Mouse (Mus musculus): ENCODE data around the gene Gm3045.

Gm3045 gene

DNA sequence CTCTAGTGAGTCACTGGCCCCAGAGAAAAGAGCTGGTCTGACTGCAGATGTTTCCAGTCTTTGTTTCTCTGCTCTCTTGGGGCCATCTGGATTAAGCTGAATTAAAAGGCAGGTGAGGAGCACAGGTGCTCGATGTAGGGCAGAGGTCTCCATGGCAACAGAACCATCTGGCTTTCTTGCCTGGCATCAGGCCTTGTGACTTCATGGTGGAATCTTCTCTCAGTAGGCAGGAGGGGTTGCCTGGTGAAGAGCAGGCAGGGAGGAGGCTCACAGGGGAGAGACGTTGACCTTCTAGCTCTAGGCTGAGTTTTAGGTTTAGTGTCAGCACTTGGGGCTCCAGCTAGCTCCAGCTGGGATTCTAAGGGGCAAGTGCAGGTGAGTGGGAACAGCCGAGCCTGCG lies at the start of gene Gm3045:
Gm3045 (plus strand) TSS at position 230 of the 400 bp plus-strand sequence.
- DNase-seq (ENCODE audit: low read depth, low spot score): no peak

DNA sequence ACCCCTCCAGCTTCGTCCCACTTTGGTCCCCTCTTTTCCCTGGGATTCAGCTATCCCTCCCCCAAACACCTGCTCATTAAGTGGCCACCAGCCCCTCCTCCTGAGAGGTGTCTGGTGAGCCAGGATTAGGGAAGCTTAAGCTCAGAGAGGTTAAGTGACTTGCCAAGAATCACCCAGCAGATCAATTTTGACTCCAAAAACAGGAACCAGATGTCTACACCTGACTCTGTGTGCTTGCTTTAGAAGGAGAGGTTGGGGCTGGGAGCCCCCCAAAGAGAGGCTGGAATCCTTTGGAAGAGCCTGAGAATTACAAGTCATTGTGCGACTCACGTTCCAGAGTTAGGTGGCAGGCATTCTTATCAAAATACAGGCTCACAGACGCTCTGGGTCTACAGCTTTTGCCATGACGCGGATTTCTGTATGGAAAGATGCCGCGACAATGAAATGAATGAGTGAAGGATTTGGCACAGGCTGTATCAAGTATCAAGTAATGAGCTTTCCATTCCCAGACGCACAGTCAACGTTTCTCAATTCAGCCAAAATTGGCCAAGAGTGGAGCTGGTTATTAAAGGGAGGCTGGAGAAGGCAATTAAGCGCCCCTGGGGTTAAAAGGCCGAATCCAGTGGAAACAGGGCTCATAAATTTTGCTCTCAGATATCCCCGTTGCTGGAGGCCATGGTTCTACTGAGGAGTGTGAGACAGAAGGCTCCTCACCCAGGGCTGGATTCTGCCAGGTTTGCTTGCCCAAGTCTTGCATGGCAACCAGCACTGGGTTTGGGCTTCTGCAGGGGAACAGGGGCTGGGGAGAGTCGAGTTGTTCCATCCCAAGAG lies 45.3 kb upstream of the Gm3045 start:
- DNase-seq (ENCODE audit: low read depth, low spot score): no peak

DNA sequence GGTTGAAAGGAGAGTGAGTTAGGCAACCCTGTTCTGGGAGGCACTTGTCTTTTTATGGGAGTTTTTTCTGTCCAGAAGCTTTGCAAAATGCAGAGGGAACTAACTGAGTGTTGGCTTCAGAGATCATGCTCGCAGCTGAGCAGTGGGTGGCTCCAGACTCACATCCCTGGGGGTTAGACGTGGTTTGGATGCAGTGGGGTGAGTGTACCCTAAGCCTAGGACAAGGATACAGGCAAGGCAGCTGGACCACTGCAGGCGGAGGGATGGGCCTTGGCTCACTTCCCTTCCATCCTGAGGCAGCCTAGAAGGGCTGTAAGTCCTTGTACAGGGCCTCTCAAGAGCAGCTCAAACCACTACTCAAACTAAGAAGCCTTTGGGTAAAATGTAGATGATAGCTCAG lies 43.0 kb upstream of the Gm3045 start:
- no peak for DNase-seq (ENCODE audit: low read depth, low spot score)

DNA sequence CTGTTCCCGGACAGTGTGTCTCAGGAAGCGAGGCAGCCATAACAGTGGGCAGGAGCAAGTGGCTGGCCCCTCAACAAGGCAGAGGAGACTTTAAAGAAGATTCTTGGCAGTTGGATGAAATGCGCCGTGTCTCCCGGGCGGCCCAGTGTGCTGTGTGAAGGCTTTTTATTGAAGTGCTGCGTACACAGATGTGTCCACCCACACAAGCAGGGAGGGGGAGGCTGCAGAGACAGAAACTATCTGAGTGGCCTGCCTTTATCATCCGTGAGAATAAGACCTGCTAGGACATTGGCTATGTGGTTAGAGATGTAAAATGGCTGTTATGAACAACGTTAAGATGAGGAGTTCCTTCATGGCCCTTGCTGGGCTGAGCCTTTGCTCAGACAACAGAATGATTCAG lies 40.0 kb upstream of the Gm3045 start:
- DNase-seq (ENCODE audit: low read depth, low spot score): no peak

DNA sequence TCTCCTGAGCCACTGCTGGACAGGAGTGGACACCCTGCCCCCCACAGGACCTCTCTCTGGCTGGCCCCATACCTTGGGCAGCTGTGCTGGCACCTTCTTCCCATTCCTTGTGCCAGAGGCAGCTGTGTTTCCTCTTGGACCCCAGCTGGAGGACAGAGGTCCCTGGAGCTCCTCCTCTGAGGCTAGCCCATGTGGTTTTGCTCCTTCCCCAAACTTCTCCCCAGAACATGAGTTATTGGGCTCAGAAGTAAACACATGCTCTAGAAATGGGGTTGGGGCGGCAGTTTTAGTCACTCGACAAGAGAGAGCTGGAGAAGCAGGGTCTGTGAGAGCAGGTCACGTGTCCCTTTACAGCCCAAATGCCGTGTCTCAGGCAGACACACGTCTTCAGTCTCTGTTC lies 39.0 kb upstream of the Gm3045 start:
- DNase-seq (ENCODE audit: low read depth, low spot score): no peak

DNA sequence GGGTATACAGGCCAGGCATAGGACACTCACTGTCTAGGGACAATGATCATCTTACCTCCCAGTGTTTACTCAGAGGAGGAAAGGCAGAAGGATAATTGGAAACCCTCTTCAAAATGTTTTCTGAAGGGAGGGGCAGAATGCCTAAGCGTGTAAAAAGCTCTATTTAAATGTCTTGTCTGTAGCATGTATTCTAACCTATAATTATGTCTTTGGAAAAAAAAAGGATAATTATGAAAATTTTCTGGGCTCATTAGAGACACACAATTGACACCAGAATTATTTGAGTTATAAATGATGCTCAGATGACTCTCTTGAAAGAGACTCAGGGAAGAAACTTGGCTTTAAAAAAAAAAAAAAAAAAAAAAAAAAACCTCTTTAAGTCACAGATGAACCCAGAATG lies 38.4 kb upstream of the Gm3045 start:
- DNase-seq (ENCODE audit: low read depth, low spot score): no peak

DNA sequence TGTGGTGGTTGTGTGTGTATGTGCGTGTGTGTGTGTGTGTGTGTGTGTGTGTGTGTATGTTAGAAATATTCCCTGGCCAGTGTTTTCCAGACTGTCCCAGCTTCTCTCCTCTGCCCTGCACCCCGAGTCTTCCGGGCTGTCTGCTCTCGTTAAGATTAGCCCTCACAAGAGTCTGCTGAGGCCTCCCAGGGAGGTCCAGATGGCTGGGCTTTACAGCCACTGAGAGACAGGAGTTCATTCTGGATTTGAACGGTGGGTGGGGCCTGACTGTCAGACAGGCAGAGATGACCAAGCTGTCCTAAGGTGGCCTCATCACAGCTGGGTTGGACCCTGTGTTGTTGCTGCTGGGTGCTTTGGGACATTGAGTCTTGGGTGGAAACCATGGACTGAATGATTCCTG lies 28.8 kb upstream of the Gm3045 start:
- DNase-seq (ENCODE audit: low read depth, low spot score): no peak

DNA sequence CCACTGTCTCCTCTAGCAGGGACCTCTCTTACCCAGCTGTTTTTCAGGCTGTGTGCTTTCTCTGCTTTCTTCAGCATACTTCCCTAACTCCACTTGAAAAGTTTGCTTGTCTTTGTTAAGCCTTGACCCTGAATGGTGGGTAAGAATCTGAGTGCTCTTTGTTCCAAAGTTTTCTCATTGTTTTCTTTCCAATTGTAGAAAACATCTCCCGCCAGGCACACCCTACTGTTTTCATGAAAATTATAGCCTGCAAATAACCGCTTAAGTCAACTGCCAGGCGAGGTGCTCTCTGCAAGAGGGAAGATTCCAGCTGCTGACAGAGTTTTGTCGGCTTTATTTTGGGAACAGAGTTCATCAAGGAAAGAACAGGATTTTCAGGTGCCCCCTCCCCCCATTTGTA lies 25.2 kb upstream of the Gm3045 start:
- no peak for DNase-seq (ENCODE audit: low read depth, low spot score)

DNA sequence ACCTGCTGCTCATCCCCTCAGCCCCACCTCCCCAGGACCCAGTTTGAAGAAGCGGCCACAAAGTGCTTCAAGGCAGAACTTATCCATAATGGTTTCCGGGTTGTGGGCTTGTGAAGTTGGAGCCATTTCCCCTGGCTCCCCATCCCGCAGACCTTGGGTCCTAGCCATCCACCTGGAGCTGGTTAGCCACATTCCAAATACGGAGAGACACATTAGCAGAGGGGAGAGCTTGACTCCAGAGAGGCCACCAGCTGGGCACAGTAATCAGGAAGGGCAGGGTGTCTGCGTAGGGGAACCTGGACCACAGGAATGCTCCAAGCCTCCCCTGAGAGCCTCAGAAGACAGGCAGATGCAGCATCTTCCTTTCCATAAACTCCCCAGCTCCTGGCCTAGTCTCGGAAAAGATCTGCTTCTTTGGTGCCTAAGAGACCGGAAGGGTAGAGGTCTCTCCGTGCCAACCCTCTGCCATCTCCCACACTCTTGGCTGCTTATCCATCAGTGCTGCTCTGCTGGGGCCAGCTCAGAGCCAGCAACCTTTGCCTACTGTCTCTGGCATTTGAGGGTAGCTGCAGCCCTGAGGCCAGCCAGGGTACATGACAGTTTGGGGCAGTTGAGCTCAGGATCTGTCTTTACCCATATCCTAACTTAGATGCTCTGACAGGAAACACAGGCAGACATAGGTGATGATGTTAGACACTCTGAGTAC lies 22.9 kb upstream of the Gm3045 start:
- no peak for DNase-seq (ENCODE audit: low read depth, low spot score)

DNA sequence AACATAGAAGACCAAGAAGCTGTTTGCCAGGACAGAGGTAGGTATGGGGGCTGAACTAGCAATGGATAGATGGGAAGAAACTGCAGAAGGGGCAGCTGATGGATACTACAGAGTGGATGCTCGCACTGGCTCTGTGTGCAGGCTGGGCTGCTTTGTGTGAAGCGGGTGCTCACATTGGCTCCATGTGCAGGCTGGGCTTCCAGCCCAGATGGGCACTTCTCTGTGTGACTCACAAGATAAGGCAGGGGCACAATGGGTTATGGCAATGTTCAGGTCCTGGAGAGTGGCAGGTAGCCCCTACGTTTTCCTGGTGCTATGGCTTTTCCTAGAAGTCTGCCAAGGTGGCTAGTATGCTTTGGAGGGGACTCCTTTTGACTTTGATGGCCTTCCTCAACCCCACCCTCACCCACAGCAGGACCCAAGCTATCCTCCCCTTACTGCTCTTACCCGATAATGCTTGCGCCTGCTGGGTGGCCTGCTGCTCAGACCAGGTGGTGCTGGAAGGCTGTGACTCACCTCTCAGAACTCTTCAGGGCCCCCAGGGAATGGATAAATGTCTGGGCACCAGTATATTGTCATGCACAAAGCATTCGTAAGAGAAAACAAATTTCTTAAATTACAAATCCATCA lies 21.8 kb upstream of the Gm3045 start:
- no peak for DNase-seq (ENCODE audit: low read depth, low spot score)

DNA sequence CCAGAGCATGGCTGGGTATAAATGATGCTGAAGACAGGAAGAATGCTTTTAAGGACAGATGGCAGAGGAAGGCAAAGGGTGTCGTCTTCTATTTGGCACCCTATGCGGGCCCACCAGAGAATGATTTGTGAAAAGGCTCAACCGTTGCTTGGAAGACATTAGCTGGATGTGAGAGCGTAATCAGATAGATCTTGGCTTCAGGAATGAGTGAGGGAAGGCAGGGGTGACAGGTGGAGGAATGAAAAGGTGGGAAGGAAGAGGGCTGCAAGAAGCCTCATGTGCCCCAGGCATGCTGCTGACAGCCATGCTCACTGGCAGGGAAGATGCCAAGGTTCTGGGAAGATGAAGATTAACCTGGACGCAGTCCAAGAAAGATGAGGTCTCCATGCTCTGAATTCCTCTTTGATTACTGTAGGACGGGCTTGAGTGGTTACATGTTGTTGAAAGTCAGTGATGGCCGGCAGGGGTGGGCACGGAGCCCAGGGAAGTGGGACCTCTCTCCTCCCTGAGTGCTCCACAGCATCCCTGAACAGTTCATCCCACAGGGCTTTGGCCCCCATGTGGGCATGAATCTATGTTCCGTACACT lies 14.0 kb upstream of the Gm3045 start:
- DNase-seq (ENCODE audit: low read depth, low spot score): no peak

DNA sequence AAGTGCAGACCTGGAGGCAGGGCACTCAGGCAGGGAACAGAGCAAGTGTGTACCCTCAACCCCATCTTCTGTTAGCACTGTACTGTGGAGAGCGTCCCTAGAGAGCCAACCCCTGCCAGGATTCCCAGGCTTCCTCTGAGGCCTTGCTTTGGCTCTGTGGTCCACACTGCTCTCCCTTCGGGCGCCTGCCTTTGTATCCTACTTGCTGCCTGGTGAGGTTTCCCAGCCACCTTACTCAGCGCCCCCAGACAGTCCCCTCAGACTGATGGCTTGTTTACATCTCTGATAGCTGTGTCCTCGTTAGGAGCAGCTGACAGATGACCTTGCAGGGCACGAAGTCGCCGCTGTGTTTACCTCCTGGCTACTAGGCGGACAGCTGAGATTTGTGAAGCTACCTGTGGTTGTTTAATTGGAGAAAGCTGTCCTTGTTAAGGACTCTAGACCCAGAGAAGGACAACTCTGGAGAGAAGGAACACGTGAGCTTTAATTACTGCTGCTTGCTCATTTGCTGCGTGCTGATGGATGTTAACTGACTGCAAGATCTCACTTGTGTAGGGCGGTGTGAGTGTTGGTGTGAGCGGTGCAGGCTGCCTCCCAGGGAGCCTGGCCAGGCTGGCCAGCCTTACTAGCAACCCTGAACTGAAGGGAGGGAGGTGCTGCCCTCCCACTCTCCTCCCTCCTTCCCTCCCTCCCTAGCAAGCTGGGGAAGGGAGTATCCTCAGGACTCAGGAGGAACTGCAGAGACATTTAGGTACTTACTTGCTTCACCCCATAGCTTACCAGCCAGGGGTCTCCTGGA lies 7.5 kb upstream of the Gm3045 start:
- no peak for DNase-seq (ENCODE audit: low read depth, low spot score)

DNA sequence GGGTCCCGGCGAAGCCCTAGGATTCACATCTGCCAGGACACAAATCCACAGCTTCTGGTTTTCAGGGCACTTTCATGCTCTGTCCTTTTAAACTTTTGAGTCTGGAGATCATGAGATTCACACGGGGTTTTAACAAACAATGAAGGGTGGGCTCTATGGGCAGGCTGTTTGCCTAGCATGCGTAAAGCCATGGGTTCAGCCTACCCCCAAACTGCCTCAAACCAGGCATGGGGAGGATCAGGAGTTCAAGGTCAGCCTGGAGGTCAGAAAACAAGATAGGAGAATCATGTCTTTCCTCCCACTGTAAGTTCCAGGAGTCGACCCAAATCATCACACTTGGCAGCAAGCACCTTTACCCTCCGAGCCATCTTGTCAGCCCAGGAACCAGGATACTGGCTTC lies 6.9 kb upstream of the Gm3045 start:
- no peak for DNase-seq (ENCODE audit: low read depth, low spot score)

DNA sequence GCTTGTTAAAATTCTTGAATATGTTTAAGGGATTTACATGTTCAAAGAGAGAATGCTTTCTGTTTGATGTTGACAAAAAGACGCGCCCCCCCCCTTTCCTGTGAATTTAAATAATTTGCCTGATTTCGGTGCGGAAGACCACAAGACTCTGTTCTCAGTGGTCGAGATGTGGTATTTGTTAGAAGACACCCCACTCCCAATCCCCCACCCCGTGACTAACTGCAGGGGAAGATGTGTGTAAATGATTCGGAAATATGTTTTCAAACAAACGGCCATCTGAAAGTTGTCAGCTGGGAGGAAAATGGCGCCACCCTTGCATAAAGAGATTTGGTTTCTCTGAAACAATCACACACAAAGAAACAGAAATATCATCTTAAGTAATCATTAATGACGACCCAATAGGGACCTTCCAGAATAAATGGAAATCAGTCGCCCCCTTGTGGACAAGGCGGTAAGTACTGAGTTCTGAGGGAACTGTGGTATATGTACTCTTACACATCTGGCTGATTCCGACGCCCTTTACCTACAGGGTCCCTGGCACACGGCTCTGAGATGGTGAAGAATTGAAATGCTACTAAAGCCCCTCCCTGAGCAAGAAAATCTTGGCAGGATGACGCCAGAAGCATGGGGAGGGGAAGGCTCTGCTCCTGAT lies 4.2 kb upstream of the Gm3045 start:
- DNase-seq (ENCODE audit: low read depth, low spot score): no peak

DNA sequence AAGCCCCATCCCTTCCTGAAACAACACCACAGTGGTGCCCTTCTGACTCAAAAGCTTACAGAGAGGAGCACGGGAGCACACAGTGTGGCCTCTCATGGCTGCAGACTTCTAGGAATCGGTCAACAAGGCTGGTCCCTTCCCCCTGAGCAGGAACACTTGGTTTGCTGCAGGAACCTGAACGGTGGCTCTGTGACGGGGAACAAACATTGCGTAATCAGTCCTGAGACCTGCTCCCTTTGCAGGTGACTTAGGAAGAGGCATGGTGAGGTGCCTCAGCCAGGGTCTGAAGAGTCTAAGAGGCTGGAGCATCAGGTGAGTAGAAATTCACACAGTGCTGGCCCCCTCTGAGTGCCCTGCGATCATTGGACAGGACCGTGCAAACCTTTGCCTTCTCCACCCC lies 463 bp upstream of the Gm3045 start:
- DNase-seq (ENCODE audit: low read depth, low spot score): no peak

DNA sequence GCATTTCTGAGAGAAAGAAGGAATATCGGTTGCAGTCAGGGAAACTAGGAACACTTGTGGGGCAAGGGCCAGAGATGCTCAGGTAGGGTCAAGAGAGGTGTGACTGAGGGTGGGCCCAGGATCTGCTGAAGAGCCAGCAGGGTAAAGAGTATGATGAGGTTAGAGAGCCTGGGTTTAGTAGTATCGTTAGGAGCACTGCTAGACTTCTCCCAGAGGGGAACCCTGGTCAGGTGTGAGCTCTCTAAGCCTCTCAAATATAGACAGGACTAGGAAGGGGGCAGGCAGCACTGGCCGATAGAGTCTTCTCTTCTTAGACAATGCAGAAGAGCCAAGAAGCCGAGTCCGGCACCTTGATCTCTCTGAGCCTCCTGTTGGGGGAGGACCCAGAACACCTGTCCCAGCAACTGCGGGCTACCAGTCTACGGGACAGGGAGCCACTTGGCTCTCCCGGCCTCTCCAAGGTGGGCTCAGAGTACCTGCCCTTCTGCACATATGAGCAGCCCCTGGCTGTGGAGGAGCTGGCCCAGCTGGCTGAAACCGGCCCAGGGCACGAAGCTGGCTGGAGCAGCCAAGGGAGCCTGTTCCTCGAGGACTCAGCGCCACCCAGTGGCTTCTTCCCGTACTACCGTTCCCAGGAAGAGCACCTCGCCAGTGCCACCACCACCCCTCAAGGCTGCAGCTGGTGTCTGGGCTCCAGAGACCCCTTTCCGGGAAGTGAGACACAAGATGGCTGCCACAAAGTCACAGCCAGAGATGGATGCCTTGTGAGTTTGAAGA lies 2.5 kb downstream of the Gm3045 start:
- DNase-seq (ENCODE audit: low read depth, low spot score): no peak

DNA sequence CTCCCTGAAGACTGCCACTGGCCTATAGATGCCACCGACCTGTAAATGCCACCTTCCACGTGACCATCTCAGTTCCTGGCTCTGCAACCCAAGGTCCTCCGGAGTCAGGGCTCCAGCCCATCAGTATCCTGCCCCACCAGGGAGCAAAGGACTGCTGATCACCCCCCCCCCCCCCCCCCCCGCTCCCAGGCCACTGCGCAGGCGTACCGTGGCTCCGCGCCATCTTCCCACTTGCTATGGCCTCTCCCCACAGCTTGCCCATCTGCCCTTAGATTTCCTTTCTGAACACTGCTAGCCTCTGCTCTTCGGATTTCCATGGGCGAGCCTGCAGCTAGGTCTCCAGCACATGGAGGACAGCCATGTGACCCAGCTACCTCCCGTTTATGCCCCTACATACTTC lies 6.1 kb downstream of the Gm3045 start:
- DNase-seq (ENCODE audit: low read depth, low spot score): no peak

DNA sequence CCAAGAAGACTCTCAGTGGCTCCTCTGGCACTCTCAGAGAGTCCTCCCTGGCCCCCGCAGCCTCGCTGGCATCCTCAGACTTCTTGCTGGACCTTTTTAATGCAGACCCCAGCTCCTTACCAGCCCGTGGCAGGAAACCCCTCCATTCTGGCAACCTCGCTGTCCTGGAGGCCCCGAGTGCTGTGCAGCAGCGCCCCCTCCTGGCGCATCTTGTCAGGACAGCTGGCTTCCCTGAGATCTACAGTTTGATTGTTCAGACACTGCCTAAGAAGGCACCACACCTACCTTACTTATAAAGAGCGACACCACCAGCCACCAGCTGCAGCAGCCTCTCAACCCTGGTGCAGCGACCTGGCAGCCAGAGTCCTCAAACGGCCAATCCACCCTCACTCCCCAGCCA lies 7.1 kb downstream of the Gm3045 start:
- DNase-seq (ENCODE audit: low read depth, low spot score): no peak

DNA sequence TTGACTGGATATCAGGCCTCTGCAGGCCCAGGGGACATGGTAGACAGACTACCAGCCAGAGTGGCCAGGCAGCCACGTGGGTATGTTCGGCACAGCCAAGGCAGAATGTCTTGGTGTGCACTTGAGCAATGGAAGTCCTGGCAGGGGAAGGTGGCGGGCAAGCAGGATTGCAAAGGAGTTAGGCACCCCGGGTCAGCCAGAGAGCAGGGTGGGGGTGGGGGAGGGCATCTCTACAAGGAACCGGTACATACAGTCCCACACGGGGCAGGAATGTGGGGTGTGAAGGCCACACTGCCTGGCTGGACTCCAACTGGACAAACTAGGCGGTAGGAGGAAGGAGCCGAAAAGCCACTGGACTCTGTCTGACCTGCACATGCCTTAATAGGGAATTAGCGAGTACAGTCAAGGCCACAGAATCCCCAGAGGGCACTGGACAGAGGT lies 7.9 kb downstream of the Gm3045 start:
- no peak for DNase-seq (ENCODE audit: low read depth, low spot score)

DNA sequence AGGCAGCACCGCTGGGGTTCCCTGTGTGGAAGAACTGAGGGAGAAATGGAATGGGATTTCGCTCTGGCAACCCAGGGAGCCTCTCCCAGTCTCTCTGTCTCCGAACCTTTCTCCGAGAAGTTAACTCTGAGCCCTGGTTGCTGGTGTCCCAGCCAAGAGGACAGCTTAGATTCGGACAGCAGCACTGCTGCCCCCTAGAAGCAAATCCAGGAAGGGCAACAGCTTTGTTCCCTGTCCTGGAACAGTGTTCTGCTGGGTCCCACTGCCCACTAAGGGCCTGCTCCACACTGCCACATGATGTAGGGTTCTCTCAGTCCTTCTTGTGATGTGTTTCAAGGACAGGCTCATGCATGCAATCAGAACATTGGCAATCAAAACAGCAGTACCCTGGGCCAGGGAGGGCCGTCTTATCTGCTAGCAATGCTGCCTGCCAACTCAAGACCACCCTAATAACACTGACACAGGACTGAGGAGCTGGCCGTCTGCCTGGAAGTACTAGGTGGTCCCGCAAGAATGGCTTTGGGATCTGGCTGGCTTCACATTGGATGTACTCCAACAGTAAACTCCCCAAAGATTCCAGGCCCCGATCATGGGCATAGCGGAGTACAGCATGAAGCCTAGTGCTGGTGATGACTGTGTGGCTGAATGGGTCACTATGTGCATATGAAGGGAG lies 9.4 kb downstream of the Gm3045 start:
- no peak for DNase-seq (ENCODE audit: low read depth, low spot score)
